Mouse (Mus musculus): ENCODE results near the gene Olfr1325. TPM values are rescaled to one million over a fixed set of nuclear protein-coding genes. Genes with fewer than 3 reads are reported as not detected.
"Not testable (repeated sequence)": the region's sequence is repeated elsewhere in the genome, so short reads cannot be mapped to it uniquely, and the experiment has no call there.

Gene Olfr1325
- not detected for total RNA-seq (2022)

GRCm38 (mm10) chrX:74592379-74592778 is at the start of gene Olfr1325:
Gene Olfr1325 (plus strand): TSS chrX:74592679.
- no peak for DNase-seq (ENCODE audit: low spot score in 2 of 2)

DNA sequence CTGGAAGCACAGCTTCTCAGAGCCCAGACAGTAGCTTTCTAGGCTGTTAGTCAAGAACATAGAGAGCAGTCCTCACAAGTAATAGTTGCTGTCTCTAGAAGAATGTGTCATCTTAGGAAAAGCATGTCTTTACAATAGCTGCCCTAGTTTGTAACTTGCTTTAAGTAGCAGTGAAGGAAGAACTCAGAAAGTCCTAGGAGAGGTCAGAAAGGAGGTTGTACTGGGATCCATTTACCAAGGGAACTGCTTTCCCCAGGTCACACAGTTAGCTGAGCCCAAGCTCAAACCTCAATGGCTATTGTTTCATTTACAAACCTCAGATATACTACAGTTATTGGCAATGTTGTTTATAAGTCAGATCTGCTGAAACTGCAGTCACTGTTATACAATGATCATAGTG is 17.7 kb upstream of the Olfr1325 start, which contains the start of gene Olfr1326-ps1:
TSS of gene Olfr1326-ps1 (minus strand) at position 101 of the 400 bp plus-strand sequence.
- no peak for DNase-seq (ENCODE audit: low spot score in 2 of 2)

DNA sequence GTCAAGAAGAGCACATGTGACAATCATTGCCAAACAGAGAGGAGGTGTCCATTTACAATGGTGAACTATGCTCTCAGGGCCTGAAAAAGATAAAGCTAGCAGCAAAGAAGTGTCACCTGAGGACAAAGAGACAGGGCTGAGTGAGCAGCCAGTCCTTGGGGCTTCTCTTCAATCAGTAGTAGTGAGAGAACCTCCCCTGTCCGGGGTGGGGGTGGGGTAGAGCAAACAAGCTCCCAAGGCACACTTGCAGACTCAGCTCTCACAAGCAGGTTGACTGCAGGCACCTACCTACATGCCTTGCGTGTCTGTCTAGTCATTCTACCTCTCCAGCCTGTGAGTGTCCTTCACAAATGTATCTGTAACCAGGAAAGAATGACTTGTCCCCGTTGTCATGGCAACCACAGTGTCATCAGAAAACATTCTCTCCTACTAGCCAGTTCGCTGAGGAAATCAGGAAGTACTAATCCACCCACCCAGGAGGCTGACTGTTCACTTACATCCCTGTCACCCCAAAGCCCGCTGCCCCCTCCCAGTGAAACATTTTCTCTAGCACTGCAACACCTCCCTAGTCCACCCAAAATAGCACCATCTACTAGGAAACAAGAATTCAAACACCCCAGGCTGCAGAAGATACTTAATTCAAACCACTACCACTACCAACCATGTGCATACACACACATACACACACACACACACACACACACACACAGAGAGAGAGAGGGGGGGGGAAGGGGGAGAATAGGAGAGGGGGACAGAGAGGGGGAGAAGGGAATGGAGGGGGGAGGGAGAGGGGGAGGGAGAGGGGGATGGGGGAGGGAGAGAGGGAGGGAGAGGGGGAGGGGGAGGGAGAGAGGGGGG is 53.2 kb downstream of the Olfr1325 start, which contains the start of gene Gm5640:
TSS of gene Gm5640 (minus strand) at position 170 of the 858 bp plus-strand sequence.
- DNase-seq (ENCODE audit: low spot score in 2 of 2) = peak in 1 of 2 experiments; percentile 45

DNA sequence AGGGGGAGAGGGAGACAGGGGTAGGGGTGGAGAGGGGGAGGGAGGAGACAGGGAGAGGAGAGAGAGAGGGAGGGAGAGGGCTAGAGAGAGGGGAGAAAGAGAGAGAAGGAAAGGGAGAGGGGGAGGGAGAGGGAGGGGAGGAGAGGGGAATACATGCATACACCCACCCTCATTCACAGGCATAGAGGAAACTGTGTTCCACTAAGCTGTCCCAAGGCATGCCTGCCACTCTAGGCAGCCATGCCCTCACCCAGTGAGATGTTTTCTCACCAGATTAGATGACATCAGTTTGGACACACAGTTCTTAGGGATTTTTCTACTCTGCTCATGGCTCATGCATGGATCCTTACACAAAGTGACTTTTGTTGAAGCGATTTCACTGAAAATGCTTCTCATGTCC is 53.9 kb downstream of the Olfr1325 start:
- DNase-seq (ENCODE audit: low spot score in 2 of 2) = not testable (repeated sequence)

Other genes with a start within 250 kb of the Olfr1325 start
- gene Lage3, start 239.1 kb upstream of the Olfr1325 start, total RNA-seq (2022) = 10 to 100 TPM; 23.8 to 28.8 (median 26.8) TPM
- gene Ubl4a, start 219.5 kb upstream of the Olfr1325 start, total RNA-seq (2022) = 10 to 100 TPM; 53.8 to 75.5 (median 62.2) TPM
- 1 to 10 TPM; 2.6 to 3.4 (median 2.9) TPM for gene Slc10a3, start 219.3 kb upstream of the Olfr1325 start, total RNA-seq (2022)
- 10 to 100 TPM; 18.1 to 27.3 (median 21.7) TPM for gene Fam3a, start 199.4 kb upstream of the Olfr1325 start, total RNA-seq (2022)
- gene Ikbkg, start 199.4 kb upstream of the Olfr1325 start, total RNA-seq (2022) = 10 to 100 TPM; 46.2 to 56.7 (median 50.2) TPM
- gene G6pdx, start 163.5 kb upstream of the Olfr1325 start, total RNA-seq (2022) = 10 to 100 TPM; 28.2 to 36.7 (median 30.9) TPM
- gene Gm6880, start 111.3 kb upstream of the Olfr1325 start, total RNA-seq (2022) = not detected
- not detected for gene Olfr1326-ps1, start 17.8 kb upstream of the Olfr1325 start, total RNA-seq (2022)
- under 1 TPM; 0.43 to 0.73 (median 0.60) TPM for gene Gm5640, start 53.0 kb downstream of the Olfr1325 start, total RNA-seq (2022)
- gene Gm6890, start 148.2 kb downstream of the Olfr1325 start, total RNA-seq (2022) = not detected
- gene Gm5936, start 244.5 kb downstream of the Olfr1325 start, total RNA-seq (2022) = under 1 TPM in 3 of 4 experiments, not detected in 1; 0.11 to 0.52 (median 0.38) TPM

All from layer of hippocampus, adult 8-10 months (tissue).